Mouse (Mus musculus) lung, postnatal 0 days (tissue): ENCODE measurements around the gene Ntn5. TPM values are rescaled to one million over a fixed set of nuclear protein-coding genes. Genes with fewer than 3 reads are reported as not detected.

ENCODE experiments used
- ATAC-seq: fragments of 200-750 bp; cut with Nextera tagmentation; 2 replicates; pipeline ENCODE4 v1.8.0; 2017; ENCODE audit warnings: moderate library complexity
- DNase-seq: peaks from one replicate; pipeline ENCODE4 v3.0.0-alpha.2; 2016; ENCODE audit warnings: low spot score
- H3K27ac ChIP-seq: fragments of 300-500 bp; sonication (generic); 2 replicates; pipeline ENCODE4 v1.5.1; 2014; ENCODE audit warnings: antibody characterized with exemption, mild to moderate bottlenecking, low read length, mixed read lengths
- H3K27me3 ChIP-seq: fragments of 300-500 bp; sonication (generic); replicated peaks from 2 replicates; pipeline ENCODE4 v1.6.1; 2014; ENCODE audit warnings: low read length, mixed read lengths; ENCODE audit not compliant: insufficient read depth
- H3K36me3 ChIP-seq: fragments of 300-500 bp; sonication (generic); 2 replicates; pipeline ENCODE4 v1.6.1; 2014; ENCODE audit warnings: low read length, mixed read lengths; ENCODE audit not compliant: insufficient read depth
- H3K4me1 ChIP-seq: fragments of 300-500 bp; sonication (generic); 2 replicates; pipeline ENCODE4 v1.6.1; 2014; ENCODE audit warnings: antibody characterized with exemption, low read depth, low read length, mixed read lengths; ENCODE audit not compliant: insufficient read depth
- H3K4me2 ChIP-seq: fragments of 300-500 bp; sonication (generic); replicated peaks from 2 replicates; pipeline ENCODE4 v1.6.1; 2014; ENCODE audit warnings: low read depth, mild to moderate bottlenecking, low read length, moderate library complexity, mixed read lengths
- H3K4me3 ChIP-seq: fragments of 300-500 bp; sonication (generic); 2 replicates; pipeline ENCODE4 v1.5.1; 2014; ENCODE audit warnings: low read depth, low read length
- H3K9ac ChIP-seq: fragments of 300-500 bp; sonication (generic); replicated peaks from 2 replicates; pipeline ENCODE4 v1.6.1; 2014; ENCODE audit warnings: low read depth, mild to moderate bottlenecking
- H3K9me3 ChIP-seq: fragments of 300-500 bp; sonication (generic); 2 replicates; pipeline ENCODE4 v1.6.1; 2016; ENCODE audit warnings: low read length, mixed read lengths
- CTCF ChIP-seq: IDR thresholded peaks from 2 replicates; pipeline ENCODE4 v1.5.1; 2016; ENCODE audit warnings: antibody characterized with exemption, mild to moderate bottlenecking
- EP300 ChIP-seq: IDR thresholded peaks from 2 replicates; pipeline ENCODE4 v1.6.1; 2016; ENCODE audit warnings: antibody characterized with exemption, mild to moderate bottlenecking, control low read depth
- WGBS: fragments of 180-500 bp; shearing (Covaris S2); extraction: QIAGEN DNeasy Blood & Tissue Kit; methylation state at CpG from one replicate; pipeline ENCODE4 v1.1.7; 2014; 5-methylcytosine and 5-hydroxymethylcytosine counted together
- polyA plus RNA-seq: library from polyadenylated mRNA; unstranded; fragments of >200 nt; fragmentation: Nextera tagmentation; extraction: Ambion mirVana; gene quantifications from 2 replicates; pipeline ENCODE4 v1.2.1, GENCODE M21; 2015

The Ntn5 gene
- polyA plus RNA-seq, 1 experiment from 2014 or later, result 2.4 TPM

GRCm38 (mm10) chr7:45668921-45669320, 14.9 kb upstream of the Ntn5 start:
- WGBS, result 97% methylated on average over 9 of the region's 9 CpGs

GRCm38 (mm10) chr7:45677627-45678295, 6.1 kb upstream of the Ntn5 start:
- no peak for DNase-seq

More at GRCm38 (mm10) chr7:45668921-45669320, 14.9 kb upstream of the Ntn5 start:
- Histone ChIP-seq H3K4me2 (no peak overlapping the region), H3K36me3 (no peaks in the 10 kb centered on the region), H3K4me3 (no peak overlapping the region), H3K27ac (no peak overlapping the region), H3K9me3 (no peaks in the 10 kb centered on the region), H3K27me3 (no peaks in the 10 kb centered on the region), H3K4me1 (peaks cover 3% of the 10 kb centered on the region; the same call in 1 of the 2 replicates), H3K9ac (no peak overlapping the region)
- peak; percentile 49 for TF ChIP-seq CTCF
- TF ChIP-seq EP300, result no peak
- ATAC-seq (no peak), DNase-seq (no peak)

GRCm38 (mm10) chr7:45678513-45678912, 5.3 kb upstream of the Ntn5 start:
- 94% methylated on average over 14 of the region's 14 CpGs for WGBS
- no peak overlapping the region for H3K4me3 ChIP-seq
- no peaks in the 10 kb centered on the region for H3K36me3 ChIP-seq
- H3K27me3 ChIP-seq, result no peaks in the 10 kb centered on the region
- no peaks in the 10 kb centered on the region for H3K9me3 ChIP-seq
- H3K9ac ChIP-seq, result no peak overlapping the region
- ATAC-seq (no peak), DNase-seq (no peak)
- no peak overlapping the region for H3K27ac ChIP-seq
- no peak overlapping the region for H3K4me2 ChIP-seq
- H3K4me1 ChIP-seq, result peaks cover 11% of the 10 kb centered on the region; the same call in 1 of the 2 replicates
- TF ChIP-seq CTCF, result no peak
- no peak for TF ChIP-seq EP300

More at GRCm38 (mm10) chr7:45677627-45678295, 6.1 kb upstream of the Ntn5 start:
- H3K4me2 ChIP-seq, result no peak overlapping the region
- TF ChIP-seq CTCF (no peak), EP300 (no peak)
- 48% methylated on average over 7 of the region's 7 CpGs for WGBS
- no peaks in the 10 kb centered on the region for H3K36me3 ChIP-seq
- H3K9me3 ChIP-seq, result no peaks in the 10 kb centered on the region
- H3K27ac ChIP-seq, result no peak overlapping the region
- H3K4me1 ChIP-seq, result peaks cover 11% of the 10 kb centered on the region; the same call in 1 of the 2 replicates
- H3K4me3 ChIP-seq, result no peak overlapping the region
- H3K27me3 ChIP-seq, result no peaks in the 10 kb centered on the region
- no peak for ATAC-seq
- H3K9ac ChIP-seq, result no peak overlapping the region

- Histone ChIP-seq H3K9ac (no peak overlapping the region), H3K4me2 (no peak overlapping the region), H3K4me1 (peaks cover 11% of the 10 kb centered on the region; the same call in 1 of the 2 replicates), H3K9me3 (no peaks in the 10 kb centered on the region), H3K27me3 (no peaks in the 10 kb centered on the region), H3K27ac (peak overlapping the region; percentile 33), H3K4me3 (no peak overlapping the region), H3K36me3 (no peaks in the 10 kb centered on the region)
- ATAC-seq (peak; percentile 82), DNase-seq (peak; percentile 80)
- TF ChIP-seq EP300 (peak; percentile 85), CTCF (no peak)
- 58% methylated on average over 14 of the region's 14 CpGs for WGBS
These were observed 3.7 kb upstream of the Ntn5 start for GRCm38 (mm10) chr7:45679966-45680621.

- no peak overlapping the region for H3K9ac ChIP-seq
- peak; percentile 43 for ATAC-seq
These were observed 2.6 kb upstream of the Ntn5 start for GRCm38 (mm10) chr7:45681046-45681736.

More at GRCm38 (mm10) chr7:45681046-45681736, 2.6 kb upstream of the Ntn5 start:
- Histone ChIP-seq H3K9me3 (no peaks in the 10 kb centered on the region), H3K36me3 (no peaks in the 10 kb centered on the region), H3K4me3 (no peak overlapping the region), H3K27me3 (no peaks in the 10 kb centered on the region), H3K4me2 (no peak overlapping the region), H3K27ac (peak overlapping the region; percentile 89), H3K4me1 (peaks cover 11% of the 10 kb centered on the region; the same call in 1 of the 2 replicates)
- 48% methylated on average over 8 of the region's 8 CpGs for WGBS
- peak; percentile 76 for DNase-seq
- TF ChIP-seq CTCF (no peak), EP300 (peak; percentile 13; the same call in 1 of the 2 replicates)
